Mouse (Mus musculus): ENCODE data around the gene Parp11.

Parp11 gene

DNA sequence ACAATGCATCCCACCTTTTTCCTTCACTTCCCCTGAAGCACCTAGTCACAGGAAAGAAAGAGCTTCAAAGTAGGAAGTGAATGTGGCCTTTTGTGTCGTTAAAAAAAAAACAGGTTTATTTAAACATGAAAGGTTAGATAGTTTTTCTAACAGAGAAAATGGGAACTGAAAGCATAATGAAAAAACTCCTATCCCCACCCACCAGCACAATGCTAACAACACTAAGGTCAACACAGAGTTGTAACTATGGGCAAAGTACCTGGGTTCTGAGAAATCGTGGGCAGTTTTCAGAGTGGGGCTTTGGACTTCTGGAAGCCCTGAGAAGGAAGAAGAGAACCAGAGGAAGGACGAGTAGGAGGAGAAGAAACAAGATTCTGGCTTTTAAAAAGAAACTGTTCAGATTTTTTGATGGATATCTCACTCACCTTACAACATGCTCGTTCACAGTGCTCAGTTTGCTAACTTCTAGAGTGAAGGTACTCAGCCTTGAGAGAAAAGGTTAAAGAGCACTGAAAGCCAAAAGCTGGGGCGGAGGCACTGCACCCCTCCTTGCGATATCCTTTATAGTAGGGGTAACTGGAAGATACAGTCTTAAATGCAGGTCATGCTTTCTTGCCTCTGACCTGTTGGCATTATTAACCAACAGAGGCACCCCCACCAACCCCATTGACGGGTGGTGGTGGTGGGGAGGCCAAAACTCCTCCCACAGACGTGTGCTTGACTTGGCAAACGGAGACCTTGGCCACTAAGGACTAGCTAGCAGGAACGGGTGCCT, 1.2 kb downstream of the Parp11 start:
- no peak for DNase-seq (ENCODE audit: low read depth, low spot score)

GRCm38 (mm10) chr6:127448869-127449268, 2.2 kb downstream of the Parp11 start:
- no peak for DNase-seq (ENCODE audit: low read depth, low spot score)

GRCm38 (mm10) chr6:127449531-127450422, 3.1 kb downstream of the Parp11 start:
- no peak for DNase-seq (ENCODE audit: low read depth, low spot score)

- peak; percentile 89 for DNase-seq (ENCODE audit: low read depth, low spot score)
Observed at GRCm38 (mm10) chr6:127453407-127454343, 7.0 kb downstream of the Parp11 start.

DNA sequence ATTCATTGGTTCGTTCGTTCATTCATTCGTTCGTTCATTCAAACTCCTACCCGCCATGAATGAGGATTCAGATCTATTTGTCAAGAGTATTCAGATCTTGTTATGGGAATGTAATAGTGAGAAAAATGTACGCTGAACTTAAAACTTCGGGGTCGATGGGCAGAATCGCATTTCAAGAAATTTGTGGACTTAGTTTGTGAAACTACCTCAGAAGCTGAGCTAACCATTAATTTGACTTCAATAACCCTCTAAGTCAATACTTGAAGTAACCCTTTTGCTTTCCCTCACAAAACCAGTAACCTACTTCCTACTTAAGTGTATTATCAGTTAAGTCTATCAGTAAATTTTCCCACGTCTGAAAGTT, 7.7 kb downstream of the Parp11 start:
- DNase-seq (ENCODE audit: low read depth, low spot score) = no peak

DNA sequence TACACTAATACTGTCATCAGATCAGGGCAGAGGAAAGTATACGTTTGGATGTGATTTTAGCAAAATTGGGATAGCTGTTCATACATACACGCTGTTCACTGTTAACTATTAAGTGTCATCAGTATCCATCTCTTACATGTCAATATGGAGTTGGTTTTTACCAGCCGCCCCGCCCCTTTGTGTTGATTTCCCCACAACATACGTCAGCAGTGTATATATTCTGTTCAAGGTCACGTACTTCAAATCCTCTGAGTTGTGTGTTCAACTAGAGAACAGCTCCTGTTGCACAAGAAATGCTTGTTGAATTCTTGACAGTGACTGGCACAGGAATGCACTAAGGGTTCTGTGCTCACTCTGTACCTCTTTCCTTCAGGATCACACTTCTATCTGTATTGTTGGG, 8.2 kb downstream of the Parp11 start:
- no peak for DNase-seq (ENCODE audit: low read depth, low spot score)

- no peak for DNase-seq (ENCODE audit: low read depth, low spot score)
Observed at GRCm38 (mm10) chr6:127455440-127455839, 8.8 kb downstream of the Parp11 start.

DNA sequence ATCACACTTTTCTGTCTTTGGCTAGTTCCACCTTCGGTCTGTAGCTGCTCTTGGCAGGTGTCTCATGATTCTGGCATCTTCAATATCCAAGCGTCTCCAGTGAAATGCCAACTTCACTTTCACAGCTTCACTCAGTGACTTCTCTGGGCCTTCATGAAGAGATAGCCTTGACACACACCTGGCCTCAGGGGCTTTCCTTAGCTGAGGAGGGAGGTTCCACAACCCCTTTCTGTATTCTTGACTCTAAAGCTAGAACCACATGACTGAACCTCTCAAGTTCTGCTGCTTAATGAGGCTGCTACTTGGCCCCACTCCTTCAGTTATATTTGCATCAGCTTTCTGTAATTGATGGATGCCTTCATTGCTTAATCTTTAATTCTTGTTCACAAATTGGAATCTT, 10.1 kb downstream of the Parp11 start:
- DNase-seq (ENCODE audit: low read depth, low spot score) = no peak

DNA sequence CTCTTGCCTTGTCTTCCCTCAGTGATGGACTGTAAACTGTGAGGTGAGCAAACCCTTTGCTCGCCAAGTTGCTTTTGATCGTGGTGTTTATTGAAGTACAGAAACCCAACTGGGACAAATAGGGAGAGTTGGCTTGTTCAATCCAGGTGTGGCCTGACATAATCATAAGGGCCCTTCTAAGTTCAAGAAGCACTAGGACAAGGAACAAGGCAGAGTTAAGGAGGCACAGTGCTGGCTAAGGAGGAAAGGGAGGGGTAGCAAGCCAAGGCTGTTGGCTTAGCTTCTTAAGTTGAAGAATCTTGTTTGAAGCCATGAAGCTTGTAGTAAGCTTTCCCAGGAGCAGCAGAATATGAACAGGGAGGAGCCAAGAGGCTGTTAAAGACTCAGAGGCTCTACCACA, 13.1 kb downstream of the Parp11 start:
- no peak for DNase-seq (ENCODE audit: low read depth, low spot score)

GRCm38 (mm10) chr6:127461491-127461890, 14.9 kb downstream of the Parp11 start:
- DNase-seq (ENCODE audit: low read depth, low spot score) = no peak

DNA sequence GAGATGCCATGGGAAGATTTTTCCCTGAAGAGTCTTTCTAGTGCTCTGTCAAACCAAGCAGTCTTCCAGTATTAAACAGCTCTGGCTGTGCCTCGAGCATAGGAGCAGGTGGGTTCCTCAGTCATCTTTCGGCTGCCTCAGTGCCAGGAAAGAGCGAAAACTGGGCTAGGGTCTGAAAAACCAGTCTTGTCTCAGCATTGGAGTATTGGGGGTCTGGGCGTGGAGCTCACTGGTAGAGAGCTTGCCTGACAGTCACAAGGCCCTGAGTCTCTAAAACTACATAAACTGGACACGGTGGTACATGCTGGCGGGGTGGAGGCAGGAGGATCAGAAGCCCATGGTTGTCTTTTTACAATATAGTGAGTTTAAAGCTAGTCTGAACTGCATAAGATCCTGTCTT, 15.6 kb downstream of the Parp11 start:
- DNase-seq (ENCODE audit: low read depth, low spot score) = no peak

GRCm38 (mm10) chr6:127463273-127464001, 16.8 kb downstream of the Parp11 start:
- no peak for DNase-seq (ENCODE audit: low read depth, low spot score)

DNA sequence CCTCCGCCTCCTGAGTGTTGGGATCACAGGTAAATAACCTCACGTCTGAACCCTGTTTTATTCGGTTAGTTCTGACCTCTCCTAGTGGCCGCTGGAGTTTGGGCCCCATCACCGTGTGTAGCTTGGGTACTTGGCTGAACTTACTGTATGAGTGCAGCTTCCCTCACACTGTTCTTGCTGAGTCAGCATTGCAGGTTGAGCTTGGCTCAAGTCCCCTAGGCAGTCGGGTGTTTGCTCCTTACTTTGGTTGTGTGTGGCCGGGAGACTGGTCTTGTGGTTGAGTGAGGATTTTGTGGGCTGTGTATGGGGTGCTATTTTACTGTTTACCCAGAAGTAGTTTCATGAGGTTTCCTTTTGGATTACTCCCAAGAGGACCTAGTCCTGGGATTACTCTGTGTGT, 17.9 kb downstream of the Parp11 start:
- DNase-seq (ENCODE audit: low read depth, low spot score) = no peak

GRCm38 (mm10) chr6:127466749-127467310, 20.2 kb downstream of the Parp11 start:
- DNase-seq (ENCODE audit: low read depth, low spot score) = no peak

DNA sequence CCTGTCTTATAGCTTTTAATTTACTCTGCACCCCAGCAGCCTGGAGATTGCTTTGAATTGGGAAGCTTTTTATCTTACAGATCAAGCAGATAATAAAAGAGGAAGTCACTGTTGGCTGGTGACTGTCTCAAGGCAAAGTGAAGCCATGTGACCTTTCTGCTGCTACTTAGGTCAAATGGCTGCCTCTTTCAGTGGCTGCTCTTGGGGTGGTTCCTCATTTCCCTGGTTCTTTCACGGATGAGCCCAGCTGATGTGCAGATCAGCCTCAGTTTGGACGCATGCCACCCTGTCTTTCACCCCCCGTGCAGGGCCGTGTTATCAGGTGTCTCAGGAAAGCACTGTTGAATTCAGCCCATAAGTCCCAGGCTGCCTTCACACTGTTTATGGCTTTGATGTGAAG, 25.4 kb downstream of the Parp11 start:
- DNase-seq (ENCODE audit: low read depth, low spot score) = no peak

DNA sequence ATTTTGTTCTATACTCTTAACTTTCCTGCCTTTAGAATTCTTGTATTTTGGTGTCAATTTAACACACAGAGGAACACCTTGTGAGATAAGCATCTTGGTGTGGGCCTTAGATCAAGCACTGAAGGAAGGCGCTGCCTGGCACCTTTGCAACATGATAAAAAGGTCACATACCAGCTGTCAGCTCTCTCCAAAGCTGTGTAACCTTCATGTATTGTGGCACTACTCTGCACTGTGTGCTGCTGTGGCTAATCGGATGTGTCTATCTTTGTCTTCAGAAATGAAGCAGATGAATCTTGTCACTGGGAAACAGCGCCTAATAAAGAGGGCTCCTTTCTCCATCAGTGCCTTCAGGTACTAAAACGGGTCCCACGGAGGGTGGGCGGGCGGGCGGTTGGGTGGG, 27.3 kb downstream of the Parp11 start:
- no peak for DNase-seq (ENCODE audit: low read depth, low spot score)

- no peak for DNase-seq (ENCODE audit: low read depth, low spot score)
Observed at GRCm38 (mm10) chr6:127475231-127475630, 28.6 kb downstream of the Parp11 start.

DNA sequence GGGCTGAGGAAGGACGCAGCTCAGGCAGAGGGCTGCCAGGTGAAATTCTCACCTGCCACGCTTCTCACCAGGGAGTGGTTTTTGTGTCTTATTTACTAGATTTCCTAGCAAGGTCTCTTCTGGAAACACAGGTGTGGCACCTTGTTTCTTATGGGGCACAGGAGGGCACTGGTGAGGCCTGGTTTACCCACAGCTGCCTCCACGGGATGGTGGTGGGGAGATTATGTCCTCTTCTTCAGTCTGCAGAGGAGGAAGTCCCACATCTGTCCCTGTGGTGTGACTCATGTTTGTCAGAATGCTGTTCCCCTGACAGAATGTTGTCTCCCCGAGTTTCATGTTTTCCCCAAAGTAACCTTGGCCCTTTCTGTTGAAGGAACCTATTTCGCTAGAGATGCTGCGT, 44.4 kb downstream of the Parp11 start:
- DNase-seq (ENCODE audit: low read depth, low spot score) = no peak

- no peak for DNase-seq (ENCODE audit: low read depth, low spot score)
Observed at GRCm38 (mm10) chr6:127492561-127492960, 45.9 kb downstream of the Parp11 start.

DNA sequence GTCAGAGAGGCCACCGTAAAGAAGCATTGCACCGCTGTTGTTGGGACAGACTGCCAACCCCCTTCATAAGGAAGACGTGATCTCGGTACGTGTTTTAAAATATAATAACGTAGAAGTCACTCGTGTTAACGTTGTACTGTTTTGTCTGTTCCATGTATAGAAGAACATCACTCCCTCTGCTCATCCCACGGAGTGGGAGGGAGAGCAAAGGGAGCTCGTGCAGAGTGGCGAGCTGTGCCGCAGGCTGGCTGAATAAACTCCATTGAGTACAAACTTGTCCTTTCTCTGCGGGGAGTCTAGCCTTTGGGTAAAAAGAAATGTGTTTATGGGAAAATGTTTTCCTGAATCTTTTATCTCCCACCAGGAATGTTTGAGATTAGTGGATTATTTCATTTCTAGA, 47.1 kb downstream of the Parp11 start:
- DNase-seq (ENCODE audit: low read depth, low spot score) = peak; percentile 35

GRCm38 (mm10) chr6:127494357-127494756, 47.7 kb downstream of the Parp11 start:
- DNase-seq (ENCODE audit: low read depth, low spot score) = no peak

All from telencephalon, adult 2 months (tissue).